Mouse (Mus musculus): Measurements from ENCODE around the gene Sdccag8. TPM values are rescaled to one million over a fixed set of nuclear protein-coding genes. Genes with fewer than 3 reads are reported as not detected.

Gene Sdccag8
- polyA plus RNA-seq, 1 experiment from 2014 or later: 14.4 TPM

- Histone ChIP-seq H3K27me3 (no peaks in the 10 kb centered on the region), H3K9me3 (no peaks in the 10 kb centered on the region), H3K9ac (no peak overlapping the region), H3K4me2 (no peak overlapping the region), H3K27ac (no peak overlapping the region), H3K4me1 (no peaks in the 10 kb centered on the region), H3K36me3 (no peaks in the 10 kb centered on the region), H3K4me3 (no peak overlapping the region)
- 81% methylated on average over 11 of the region's 11 CpGs for WGBS
- ATAC-seq (ENCODE audit: borderline replicate concordance, extremely low read depth, low FRiP score, low TSS enrichment): no peak
Measured at GRCm38 (mm10) chr1:176946031-176946795, 131.8 kb downstream of the Sdccag8 start.

- H3K4me1 ChIP-seq: no peaks in the 10 kb centered on the region
- H3K36me3 ChIP-seq: no peaks in the 10 kb centered on the region
- H3K9me3 ChIP-seq: no peaks in the 10 kb centered on the region
- no peak overlapping the region for H3K27ac ChIP-seq
- no peak overlapping the region for H3K4me3 ChIP-seq
- no peak overlapping the region for H3K9ac ChIP-seq
- no peak overlapping the region for H3K4me2 ChIP-seq
- WGBS: 71% methylated on average over 7 of the region's 7 CpGs
- H3K27me3 ChIP-seq: no peaks in the 10 kb centered on the region
- no peak for ATAC-seq (ENCODE audit: borderline replicate concordance, extremely low read depth, low FRiP score, low TSS enrichment)
Measured at GRCm38 (mm10) chr1:176946796-176947181, 132.3 kb downstream of the Sdccag8 start.

GRCm38 (mm10) chr1:176948861-176949260, 134.4 kb downstream of the Sdccag8 start:
- Histone ChIP-seq H3K4me2 (no peak overlapping the region), H3K9me3 (no peaks in the 10 kb centered on the region), H3K27ac (no peak overlapping the region), H3K27me3 (no peaks in the 10 kb centered on the region), H3K4me3 (no peak overlapping the region), H3K9ac (no peak overlapping the region), H3K4me1 (no peaks in the 10 kb centered on the region), H3K36me3 (no peaks in the 10 kb centered on the region)
- ATAC-seq (ENCODE audit: borderline replicate concordance, extremely low read depth, low FRiP score, low TSS enrichment): no peak
- WGBS: 72% methylated on average over 6 of the region's 6 CpGs

- no peak overlapping the region for H3K9ac ChIP-seq
- no peak overlapping the region for H3K4me2 ChIP-seq
- no peaks in the 10 kb centered on the region for H3K4me1 ChIP-seq
- 83% methylated on average over 6 of the region's 6 CpGs for WGBS
- no peak for ATAC-seq (ENCODE audit: borderline replicate concordance, extremely low read depth, low FRiP score, low TSS enrichment)
- H3K36me3 ChIP-seq: no peaks in the 10 kb centered on the region
- no peak overlapping the region for H3K27ac ChIP-seq
- no peak overlapping the region for H3K4me3 ChIP-seq
- no peaks in the 10 kb centered on the region for H3K27me3 ChIP-seq
- H3K9me3 ChIP-seq: no peaks in the 10 kb centered on the region
Measured at GRCm38 (mm10) chr1:176949320-176949719, 134.9 kb downstream of the Sdccag8 start.

- H3K36me3 ChIP-seq: no peaks in the 10 kb centered on the region
- no peak overlapping the region for H3K4me2 ChIP-seq
- WGBS: 83% methylated on average over 6 of the region's 6 CpGs
- no peak overlapping the region for H3K27ac ChIP-seq
- no peaks in the 10 kb centered on the region for H3K4me1 ChIP-seq
- ATAC-seq (ENCODE audit: borderline replicate concordance, extremely low read depth, low FRiP score, low TSS enrichment): no peak
- H3K27me3 ChIP-seq: no peaks in the 10 kb centered on the region
- no peak overlapping the region for H3K9ac ChIP-seq
- no peaks in the 10 kb centered on the region for H3K9me3 ChIP-seq
- H3K4me3 ChIP-seq: no peak overlapping the region
Measured at GRCm38 (mm10) chr1:176950061-176950460, 135.6 kb downstream of the Sdccag8 start.

GRCm38 (mm10) chr1:176951836-176952235, 137.4 kb downstream of the Sdccag8 start:
- WGBS: 62% methylated on average over 7 of the region's 7 CpGs
- Histone ChIP-seq H3K36me3 (no peaks in the 10 kb centered on the region), H3K9me3 (no peaks in the 10 kb centered on the region), H3K9ac (no peak overlapping the region), H3K27ac (no peak overlapping the region), H3K4me3 (no peak overlapping the region), H3K4me1 (no peaks in the 10 kb centered on the region), H3K4me2 (no peak overlapping the region), H3K27me3 (no peaks in the 10 kb centered on the region)
- ATAC-seq (ENCODE audit: borderline replicate concordance, extremely low read depth, low FRiP score, low TSS enrichment): no peak

- no peaks in the 10 kb centered on the region for H3K27me3 ChIP-seq
- ATAC-seq (ENCODE audit: borderline replicate concordance, extremely low read depth, low FRiP score, low TSS enrichment): no peak
- no peak overlapping the region for H3K4me2 ChIP-seq
- H3K36me3 ChIP-seq: no peaks in the 10 kb centered on the region
- H3K4me3 ChIP-seq: no peak overlapping the region
- H3K9me3 ChIP-seq: no peaks in the 10 kb centered on the region
- H3K9ac ChIP-seq: no peak overlapping the region
- WGBS: 73% methylated on average over 2 of the region's 2 CpGs
- H3K27ac ChIP-seq: no peak overlapping the region
- H3K4me1 ChIP-seq: no peaks in the 10 kb centered on the region
Measured at GRCm38 (mm10) chr1:176958311-176958710, 143.9 kb downstream of the Sdccag8 start.

- H3K9me3 ChIP-seq: no peaks in the 10 kb centered on the region
- 94% methylated on average over 10 of the region's 10 CpGs for WGBS
- ATAC-seq (ENCODE audit: borderline replicate concordance, extremely low read depth, low FRiP score, low TSS enrichment): no peak
Measured at GRCm38 (mm10) chr1:176961716-176962115, 147.3 kb downstream of the Sdccag8 start.

GRCm38 (mm10) chr1:176962894-176963293, 148.4 kb downstream of the Sdccag8 start:
- Histone ChIP-seq H3K9ac (no peak overlapping the region), H3K4me1 (no peaks in the 10 kb centered on the region), H3K27ac (no peak overlapping the region), H3K9me3 (no peaks in the 10 kb centered on the region), H3K4me3 (no peak overlapping the region), H3K36me3 (no peaks in the 10 kb centered on the region), H3K4me2 (no peak overlapping the region), H3K27me3 (no peaks in the 10 kb centered on the region)
- 87% methylated on average over 5 of the region's 5 CpGs for WGBS
- no peak for ATAC-seq (ENCODE audit: borderline replicate concordance, extremely low read depth, low FRiP score, low TSS enrichment)

More at GRCm38 (mm10) chr1:176961716-176962115, 147.3 kb downstream of the Sdccag8 start:
- no peak overlapping the region for H3K4me3 ChIP-seq
- H3K36me3 ChIP-seq: no peaks in the 10 kb centered on the region
- no peak overlapping the region for H3K27ac ChIP-seq
- H3K27me3 ChIP-seq: no peaks in the 10 kb centered on the region
- H3K4me2 ChIP-seq: no peak overlapping the region
- no peak overlapping the region for H3K9ac ChIP-seq
- H3K4me1 ChIP-seq: no peaks in the 10 kb centered on the region

- H3K36me3 ChIP-seq: no peaks in the 10 kb centered on the region
- no peak overlapping the region for H3K4me3 ChIP-seq
- no peak overlapping the region for H3K27ac ChIP-seq
- ATAC-seq (ENCODE audit: borderline replicate concordance, extremely low read depth, low FRiP score, low TSS enrichment): no peak
- no peak overlapping the region for H3K9ac ChIP-seq
- H3K27me3 ChIP-seq: no peaks in the 10 kb centered on the region
- WGBS: 82% methylated on average over 3 of the region's 3 CpGs
- H3K4me1 ChIP-seq: no peaks in the 10 kb centered on the region
- H3K9me3 ChIP-seq: no peaks in the 10 kb centered on the region
- no peak overlapping the region for H3K4me2 ChIP-seq
Measured at GRCm38 (mm10) chr1:176967299-176967698, 152.8 kb downstream of the Sdccag8 start.

- H3K36me3 ChIP-seq: no peaks in the 10 kb centered on the region
- no peaks in the 10 kb centered on the region for H3K9me3 ChIP-seq
- no peak for ATAC-seq (ENCODE audit: borderline replicate concordance, extremely low read depth, low FRiP score, low TSS enrichment)
- H3K27me3 ChIP-seq: no peaks in the 10 kb centered on the region
- peak overlapping the region; percentile 53 for H3K27ac ChIP-seq
- no peak overlapping the region for H3K4me3 ChIP-seq
- H3K4me1 ChIP-seq: no peaks in the 10 kb centered on the region
- 57% methylated on average over 16 of the region's 16 CpGs for WGBS
- no peak overlapping the region for H3K4me2 ChIP-seq
- no peak overlapping the region for H3K9ac ChIP-seq
Measured at GRCm38 (mm10) chr1:176970635-176971478, 156.4 kb downstream of the Sdccag8 start.

- H3K4me3 ChIP-seq: no peak overlapping the region
- 64% methylated on average over 4 of the region's 4 CpGs for WGBS
- H3K4me1 ChIP-seq: no peaks in the 10 kb centered on the region
- no peak for ATAC-seq (ENCODE audit: borderline replicate concordance, extremely low read depth, low FRiP score, low TSS enrichment)
- no peak overlapping the region for H3K4me2 ChIP-seq
- H3K9ac ChIP-seq: no peak overlapping the region
- no peaks in the 10 kb centered on the region for H3K9me3 ChIP-seq
- H3K36me3 ChIP-seq: no peaks in the 10 kb centered on the region
- peak overlapping the region; percentile 53 for H3K27ac ChIP-seq
- H3K27me3 ChIP-seq: no peaks in the 10 kb centered on the region
Measured at GRCm38 (mm10) chr1:176971479-176971797, 157.0 kb downstream of the Sdccag8 start.

All from lung, embryonic 15.5 days (tissue).